Mouse (Mus musculus) G1E (cell line): ENCODE measurements around the gene Hand1.

Experiments
- CTCF ChIP-seq: IDR thresholded peaks from 2 replicates; pipeline ENCODE4 v1.5.1; 2012; ENCODE audit warnings: low read depth, low read length, inconsistent platforms, mixed read lengths
- GATA2 ChIP-seq: IDR thresholded peaks from 2 replicates; pipeline ENCODE4 v1.6.1; 2012; ENCODE audit warnings: low read depth, low read length, inconsistent platforms, borderline replicate concordance
- POLR2AphosphoS5 ChIP-seq: IDR thresholded peaks from 2 replicates; pipeline ENCODE4 v1.6.1; 2012; ENCODE audit warnings: low read depth, low read length, inconsistent platforms; ENCODE audit not compliant: insufficient replicate concordance
- TAL1 ChIP-seq: conservative IDR thresholded peaks from 2 replicates; pipeline ENCODE4 v1.6.1; 2012; ENCODE audit warnings: low read depth, low read length, inconsistent platforms, mixed read lengths

DNA sequence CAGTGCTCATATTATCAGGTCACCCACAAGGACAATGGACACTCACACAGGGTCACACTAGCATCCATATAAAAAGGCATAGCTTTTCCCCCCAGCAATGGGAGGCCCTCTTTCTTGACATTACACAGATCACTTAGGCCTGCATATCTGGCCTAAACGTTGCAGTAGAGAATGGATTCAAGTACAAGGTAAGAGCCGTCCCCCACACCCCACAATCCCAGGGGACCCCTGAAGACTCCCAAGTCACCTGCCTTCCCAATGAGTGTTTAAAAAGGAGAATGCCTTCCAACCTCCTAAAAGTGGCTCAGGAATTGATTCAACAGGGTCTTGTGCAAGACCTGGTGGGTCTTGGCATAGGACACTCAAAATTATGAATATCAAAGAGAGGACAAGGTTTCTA is 2.7 kb upstream of the Hand1 start:
- TF ChIP-seq POLR2AphosphoS5 (no peak), CTCF (no peak), TAL1 (no peak), GATA2 (no peak)
